Mouse (Mus musculus): ENCODE measurements at regions not wholly inside any gene's neighbourhood (a gene's known extent, or its start where the extent isn't known, plus 50 kb on each side); places are given as distances from the start of the nearest gene placed in this dataset.

DNA sequence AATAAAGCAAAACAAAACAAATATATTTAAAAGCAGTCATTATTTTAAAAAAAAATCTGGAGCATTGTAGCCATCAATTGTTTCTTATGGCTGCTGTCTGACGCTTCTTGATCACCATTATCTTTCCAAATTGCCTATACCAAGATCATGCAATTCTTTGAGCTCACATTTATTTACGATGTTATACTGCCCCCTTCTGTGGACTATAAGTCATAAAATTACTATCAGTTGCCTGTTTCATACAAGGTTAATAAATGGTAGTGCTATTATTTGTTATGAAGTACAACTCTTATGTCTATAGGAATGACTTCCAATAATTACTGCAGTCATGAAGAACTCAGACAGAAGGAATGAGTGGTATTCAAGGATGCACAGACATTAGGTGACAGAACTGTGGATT, 57.3 kb upstream of the Eda2r start:
- DNase-seq (ENCODE audit: low read depth, low spot score): no peak

DNA sequence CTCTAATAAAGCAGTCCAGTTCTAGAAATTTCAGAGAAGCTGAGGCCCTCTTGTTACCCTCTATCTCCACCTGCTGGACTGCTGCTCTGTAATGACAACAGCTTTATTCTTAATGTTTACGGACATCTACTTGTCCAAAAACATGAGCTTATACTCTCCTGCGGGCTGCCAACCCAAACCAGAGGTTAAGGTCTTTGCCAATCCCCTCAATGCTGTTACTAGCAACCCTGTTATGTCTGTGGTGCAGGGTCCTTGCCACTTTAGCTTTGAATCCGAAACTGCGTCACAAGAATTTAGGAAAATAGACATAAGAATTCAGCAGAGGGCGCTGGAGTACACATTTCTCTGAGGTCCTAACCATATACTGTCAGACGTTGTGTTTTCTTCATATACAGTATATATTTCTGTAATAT, 54.4 kb upstream of the Eda2r start:
- DNase-seq (ENCODE audit: low read depth, low spot score): peak; percentile 49

Data from brain, embryonic 18.5 days (tissue).